Mouse (Mus musculus): ENCODE measurements at regions not wholly inside any gene's neighbourhood (a gene's known extent, or its start where the extent isn't known, plus 50 kb on each side); places are given as distances from the start of the nearest gene placed in this dataset.
A peak's percentile ranks its signal among the peaks of the same experiment; 100 is the strongest.

- DNase-seq (ENCODE audit: low spot score in 2 of 2): peak; percentile 17 to 61
Measured at GRCm38 (mm10) chr15:30029257-30029899, 143.0 kb upstream of the Ctnnd2 start.

GRCm38 (mm10) chr15:30035367-30035766 is 137.0 kb upstream of the Ctnnd2 start:
- DNase-seq (ENCODE audit: low spot score in 2 of 2): no peak

GRCm38 (mm10) chr15:30050851-30051250 is 121.5 kb upstream of the Ctnnd2 start:
- no peak for DNase-seq (ENCODE audit: low spot score in 2 of 2)

GRCm38 (mm10) chr15:30059808-30060207 is 112.6 kb upstream of the Ctnnd2 start:
- DNase-seq (ENCODE audit: low spot score in 2 of 2): peak in 1 of 2 experiments; percentile 12

- DNase-seq (ENCODE audit: low spot score in 2 of 2): no peak
Measured at GRCm38 (mm10) chr15:30060505-30061342, 111.7 kb upstream of the Ctnnd2 start.

GRCm38 (mm10) chr15:30071668-30072067 is 100.7 kb upstream of the Ctnnd2 start:
- DNase-seq (ENCODE audit: low spot score in 2 of 2): no peak

GRCm38 (mm10) chr15:30072301-30072700 is 100.1 kb upstream of the Ctnnd2 start:
- no peak for DNase-seq (ENCODE audit: low spot score in 2 of 2)

- no peak for DNase-seq (ENCODE audit: low spot score in 2 of 2)
Measured at GRCm38 (mm10) chr15:30087120-30087519, 85.3 kb upstream of the Ctnnd2 start.

GRCm38 (mm10) chr15:30122061-30122460 is 50.3 kb upstream of the Ctnnd2 start:
- DNase-seq (ENCODE audit: low spot score in 2 of 2): no peak
